Mouse (Mus musculus) neural tube, embryonic 15.5 days (tissue): ENCODE measurements around the gene Sgcb. TPM values are rescaled to one million over a fixed set of nuclear protein-coding genes. Genes with fewer than 3 reads are reported as not detected.

ENCODE experiments used
- ATAC-seq: fragments of 200-750 bp; cut with Nextera tagmentation; 2 replicates; pipeline ENCODE4 v1.8.0; 2017; ENCODE audit warnings: mild to moderate bottlenecking, moderate TSS enrichment, moderate library complexity; ENCODE audit not compliant: low FRiP score
- H3K27ac ChIP-seq: fragments of 300-500 bp; sonication (generic); replicated peaks from 2 replicates; pipeline ENCODE4 v1.5.1; 2015; ENCODE audit warnings: mild to moderate bottlenecking, inconsistent platforms
- H3K27me3 ChIP-seq: fragments of 300-500 bp; sonication (generic); replicated peaks from 2 replicates; pipeline ENCODE4 v1.6.1; 2015; ENCODE audit warnings: inconsistent platforms
- H3K36me3 ChIP-seq: fragments of 300-500 bp; sonication (generic); 2 replicates; pipeline ENCODE4 v1.6.1; 2015; ENCODE audit warnings: inconsistent platforms
- H3K4me1 ChIP-seq: fragments of 300-500 bp; sonication (generic); 2 replicates; pipeline ENCODE4 v1.6.1; 2015; ENCODE audit warnings: inconsistent platforms
- H3K4me2 ChIP-seq: fragments of 300-500 bp; sonication (generic); 2 replicates; pipeline ENCODE4 v1.6.1; 2015; ENCODE audit warnings: inconsistent platforms, mild to moderate bottlenecking, moderate library complexity
- H3K4me3 ChIP-seq: fragments of 300-500 bp; sonication (generic); replicated peaks from 2 replicates; pipeline ENCODE4 v1.5.1; 2015; ENCODE audit warnings: mild to moderate bottlenecking, inconsistent platforms
- H3K9ac ChIP-seq: fragments of 300-500 bp; sonication (generic); replicated peaks from 2 replicates; pipeline ENCODE4 v1.6.1; 2015; ENCODE audit warnings: mild to moderate bottlenecking, inconsistent platforms
- H3K9me3 ChIP-seq: fragments of 300-500 bp; sonication (generic); replicated peaks from 2 replicates; pipeline ENCODE4 v1.6.1; 2016; ENCODE audit warnings: inconsistent platforms
- WGBS: fragments of 180-500 bp; shearing (Covaris S2); methylation state at CpG from one replicate; pipeline ENCODE4 v1.1.7; 2015; ENCODE audit warnings: mixed read lengths; 5-methylcytosine and 5-hydroxymethylcytosine counted together
- polyA plus RNA-seq: library from polyadenylated mRNA; unstranded; fragments of >200 nt; fragmentation: Nextera tagmentation; extraction: Ambion mirVana; gene quantifications from 2 replicates; pipeline ENCODE4 v1.2.1, GENCODE M21; 2015

Sgcb gene
- polyA plus RNA-seq, 1 experiment from 2014 or later, result 55.5 TPM

DNA sequence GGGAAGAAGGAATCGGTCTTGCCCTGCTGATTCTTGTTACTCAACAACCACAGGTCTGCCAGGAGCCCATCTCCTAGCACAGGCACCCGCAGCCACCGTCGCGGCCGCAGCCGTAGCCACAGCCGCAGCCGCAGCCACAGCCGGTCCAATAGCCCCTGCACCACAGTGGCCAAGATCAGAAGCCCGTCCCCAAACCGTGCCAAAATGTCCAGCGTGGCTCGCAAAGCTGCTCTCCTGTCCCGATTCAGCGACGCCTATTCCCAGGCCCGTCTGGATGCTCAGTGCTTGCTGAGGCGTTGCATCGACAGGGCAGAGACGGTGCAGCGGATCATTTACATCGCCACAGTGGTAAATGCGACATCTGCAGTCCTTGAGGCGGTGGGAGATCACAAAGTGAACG is 21.8 kb upstream of the Sgcb start:
- no peaks in the 10 kb centered on the region for H3K27me3 ChIP-seq
- 43% methylated on average over 26 of the region's 26 CpGs for WGBS
- peaks cover 4% of the 10 kb centered on the region; the same call in 1 of the 2 replicates for H3K4me1 ChIP-seq
- no peak for ATAC-seq
- H3K27ac ChIP-seq, result no peak overlapping the region
- no peak overlapping the region for H3K9ac ChIP-seq
- no peaks in the 10 kb centered on the region for H3K36me3 ChIP-seq
- H3K4me3 ChIP-seq, result 0 out of 2 replicates have a peak overlapping the region, but pooled peaks have one; percentile 13
- no peaks in the 10 kb centered on the region for H3K9me3 ChIP-seq
- peak overlapping the region; percentile 38 for H3K4me2 ChIP-seq

DNA sequence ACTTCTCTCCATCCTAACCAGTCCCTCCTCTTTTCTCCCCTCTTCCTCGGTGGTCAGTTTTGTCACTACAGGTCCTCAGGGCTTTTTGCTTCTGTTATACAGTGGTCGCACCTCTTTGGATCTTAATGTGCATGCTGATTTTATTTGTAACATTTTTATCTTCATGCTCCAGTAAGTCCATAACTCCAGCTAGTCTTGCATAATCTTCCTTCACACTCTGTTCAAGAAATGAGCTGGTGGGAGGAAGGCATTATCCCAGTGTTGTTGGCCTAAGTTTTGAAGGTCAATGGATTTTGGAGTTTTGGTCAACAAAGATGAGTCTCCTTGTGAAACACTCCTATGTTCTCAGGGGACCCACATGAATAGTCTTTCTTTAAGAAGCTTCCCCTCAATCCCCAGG is 20.3 kb upstream of the Sgcb start:
- Histone ChIP-seq H3K4me2 (no peak overlapping the region), H3K9me3 (no peaks in the 10 kb centered on the region), H3K27me3 (no peaks in the 10 kb centered on the region), H3K4me3 (no peak overlapping the region), H3K36me3 (no peaks in the 10 kb centered on the region), H3K4me1 (peaks cover 4% of the 10 kb centered on the region; the same call in 1 of the 2 replicates), H3K9ac (no peak overlapping the region), H3K27ac (no peak overlapping the region)
- no peak for ATAC-seq
- WGBS, result 86% methylated on average over 2 of the region's 2 CpGs

DNA sequence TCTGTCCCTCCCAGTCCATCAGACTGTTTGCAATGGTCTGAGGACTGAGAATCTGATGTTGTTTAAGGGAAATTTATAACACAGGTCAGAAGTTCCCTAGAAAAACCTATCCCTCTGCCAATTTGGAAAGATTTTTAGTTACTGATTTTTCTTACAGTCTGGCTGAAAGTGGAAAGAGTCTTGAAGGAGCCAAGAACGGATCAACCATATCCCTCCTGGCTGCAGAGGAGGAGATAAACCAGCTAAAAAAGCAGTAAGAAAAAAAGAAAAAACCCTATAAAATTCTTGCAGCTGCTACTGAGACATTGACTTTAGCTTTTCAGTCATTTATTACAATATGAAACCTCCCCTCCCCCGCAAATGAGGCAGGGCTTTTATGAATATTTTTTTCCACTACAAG is 19.1 kb upstream of the Sgcb start:
- H3K36me3 ChIP-seq, result no peaks in the 10 kb centered on the region
- H3K27ac ChIP-seq, result no peak overlapping the region
- H3K27me3 ChIP-seq, result no peaks in the 10 kb centered on the region
- peaks cover 4% of the 10 kb centered on the region; the same call in 1 of the 2 replicates for H3K4me1 ChIP-seq
- no peak overlapping the region for H3K9ac ChIP-seq
- no peaks in the 10 kb centered on the region for H3K9me3 ChIP-seq
- 97% methylated on average over 2 of the region's 2 CpGs for WGBS
- H3K4me3 ChIP-seq, result no peak overlapping the region
- H3K4me2 ChIP-seq, result no peak overlapping the region
- no peak for ATAC-seq

DNA sequence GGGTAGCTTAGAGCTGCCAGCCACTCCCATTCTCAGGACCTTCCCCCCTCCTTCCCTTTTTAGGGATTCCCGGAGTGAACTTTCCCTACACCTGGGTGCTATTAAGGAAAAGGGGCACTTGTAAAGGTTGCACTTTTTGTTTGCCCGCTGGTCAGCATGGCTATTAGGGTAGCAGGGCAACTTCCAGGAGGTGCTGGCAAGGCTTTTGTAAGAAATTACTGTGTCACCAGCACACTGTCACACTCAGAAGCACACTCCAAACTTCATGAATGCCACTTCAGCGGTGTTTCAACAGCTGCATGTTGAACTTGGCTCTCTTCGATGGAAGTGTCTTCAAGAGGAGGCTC is 4.2 kb upstream of the Sgcb start:
- Histone ChIP-seq H3K4me3 (peak overlapping the region; percentile 37), H3K36me3 (no peaks in the 10 kb centered on the region), H3K4me1 (peaks cover 24% of the 10 kb centered on the region), H3K27ac (no peak overlapping the region), H3K9ac (no peak overlapping the region), H3K9me3 (no peaks in the 10 kb centered on the region), H3K27me3 (peaks cover 51% of the 10 kb centered on the region), H3K4me2 (peak overlapping the region; percentile 88)
- ATAC-seq, result no peak
- 4% methylated on average over 4 of the region's 4 CpGs for WGBS

DNA sequence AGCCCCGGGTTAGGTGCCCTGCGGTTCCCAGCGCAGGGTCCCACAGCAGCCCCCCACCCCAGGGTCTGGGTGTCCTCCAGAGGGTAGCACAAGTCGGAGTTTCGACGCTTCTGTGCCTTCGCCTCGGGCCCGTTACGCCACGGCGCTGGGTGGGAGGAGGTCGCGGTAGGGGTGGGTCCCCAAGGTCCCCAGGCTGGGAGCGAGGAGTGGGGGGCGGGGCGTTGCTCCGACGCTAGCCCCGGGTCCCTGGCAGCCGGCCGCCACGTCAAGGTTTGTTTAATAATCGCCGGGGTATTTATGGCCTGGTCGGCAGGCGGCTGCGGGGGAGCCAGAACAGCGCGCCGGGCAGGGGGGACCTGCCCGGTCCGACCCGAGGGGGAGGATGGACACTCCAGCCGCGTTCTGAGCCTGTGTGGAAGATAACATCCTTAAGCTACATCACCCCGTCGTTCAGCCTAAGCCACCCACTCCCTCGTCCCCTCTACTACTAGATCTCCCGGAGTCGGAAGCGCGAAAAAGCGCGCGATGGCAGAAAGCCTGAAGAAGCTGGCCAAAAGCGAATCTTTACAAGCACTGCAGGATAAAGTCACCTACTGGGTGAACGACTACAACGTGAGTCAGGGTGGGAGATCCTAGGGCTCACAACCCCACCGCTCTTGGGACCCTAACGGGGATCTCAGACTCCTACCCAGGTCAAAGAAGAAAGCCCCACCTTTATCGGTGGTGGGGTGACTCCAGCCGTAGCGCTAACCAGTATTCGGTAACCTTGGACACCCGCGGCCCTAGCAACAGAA is 3.7 kb upstream of the Sgcb start, which contains the start of gene Spata18:
Gene Spata18 (plus strand): TSS at position 319 of the 794 bp plus-strand sequence.
- H3K9ac ChIP-seq, result peak within 1 kb of the TSS; percentile 41; the same call in 1 of the 2 replicates
- H3K27ac ChIP-seq, result no peak within 1 kb of the TSS
- peaks cover 51% of the 10 kb centered on the region for H3K27me3 ChIP-seq
- peak within 1 kb of the TSS; percentile 88 for H3K4me2 ChIP-seq
- peaks cover 30% of the 10 kb centered on the region for H3K4me1 ChIP-seq
- H3K9me3 ChIP-seq, result no peaks in the 10 kb centered on the region
- peak within 1 kb of the TSS; percentile 37 for H3K4me3 ChIP-seq
- no peaks in the 10 kb centered on the region for H3K36me3 ChIP-seq
- WGBS, result under 1% methylated on average over 57 of the region's 57 CpGs
- no peak for ATAC-seq

DNA sequence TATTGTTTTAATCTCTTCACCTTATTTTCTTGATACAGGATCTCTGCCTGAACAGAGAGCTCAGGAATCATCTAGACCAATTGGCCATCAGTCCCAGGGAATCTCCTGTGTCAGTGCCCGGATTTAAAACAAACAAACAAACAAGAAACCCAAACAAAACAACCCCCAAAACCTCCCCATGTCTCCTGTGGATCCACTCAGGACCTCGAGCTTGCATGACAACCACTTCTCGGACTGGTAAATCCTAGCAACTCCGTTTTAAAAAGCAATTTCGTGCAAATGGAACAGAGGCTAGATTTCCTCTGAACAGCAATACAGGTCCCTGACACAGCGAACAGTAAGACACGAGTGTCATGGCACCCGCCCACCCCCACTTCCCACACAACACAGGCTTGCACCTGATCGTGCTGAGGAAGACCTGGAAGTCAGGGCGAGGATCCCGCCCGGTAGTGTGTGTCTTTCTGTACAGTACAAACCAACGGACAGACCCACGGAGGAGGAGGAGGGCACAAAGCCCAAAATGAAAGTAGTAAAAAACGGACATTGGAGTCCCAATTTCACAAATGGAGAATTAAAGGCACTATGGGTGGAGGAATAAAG is 2.9 kb upstream of the Sgcb start:
- Histone ChIP-seq H3K9me3 (no peaks in the 10 kb centered on the region), H3K36me3 (no peaks in the 10 kb centered on the region), H3K27me3 (peaks cover 51% of the 10 kb centered on the region), H3K4me2 (peak overlapping the region; percentile 88), H3K4me1 (peaks cover 35% of the 10 kb centered on the region), H3K4me3 (peak overlapping the region; percentile 37), H3K27ac (no peak overlapping the region), H3K9ac (peak overlapping the region; percentile 41; the same call in 1 of the 2 replicates)
- WGBS, result 3% methylated on average over 15 of the region's 15 CpGs
- no peak for ATAC-seq

DNA sequence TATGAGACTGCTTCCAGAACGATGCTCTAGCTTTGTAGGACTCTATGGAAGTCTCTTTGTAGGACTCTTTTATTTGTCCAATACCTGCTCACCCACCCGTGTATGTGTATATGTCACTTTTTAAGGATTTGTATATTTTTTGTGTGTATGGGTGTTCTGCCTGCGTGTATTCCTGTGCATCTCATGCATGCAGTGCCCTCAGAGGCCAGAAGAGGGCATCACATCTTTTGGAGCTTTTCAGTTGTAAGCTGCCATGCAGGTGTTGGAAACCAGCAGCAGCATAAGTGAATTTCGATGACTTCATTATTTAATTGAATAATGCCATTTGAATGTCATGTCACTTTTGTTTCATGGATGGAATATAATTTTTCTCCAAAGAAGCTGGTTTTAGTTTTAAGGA is 5.5 kb downstream of the Sgcb start:
- H3K4me2 ChIP-seq, result no peak overlapping the region
- H3K36me3 ChIP-seq, result peaks cover 32% of the 10 kb centered on the region
- no peaks in the 10 kb centered on the region for H3K27me3 ChIP-seq
- no peaks in the 10 kb centered on the region for H3K9me3 ChIP-seq
- peaks cover 17% of the 10 kb centered on the region for H3K4me1 ChIP-seq
- no peak overlapping the region for H3K27ac ChIP-seq
- H3K9ac ChIP-seq, result no peak overlapping the region
- no peak overlapping the region for H3K4me3 ChIP-seq
- WGBS, result 82% methylated on average over 4 of the region's 4 CpGs
- no peak for ATAC-seq

DNA sequence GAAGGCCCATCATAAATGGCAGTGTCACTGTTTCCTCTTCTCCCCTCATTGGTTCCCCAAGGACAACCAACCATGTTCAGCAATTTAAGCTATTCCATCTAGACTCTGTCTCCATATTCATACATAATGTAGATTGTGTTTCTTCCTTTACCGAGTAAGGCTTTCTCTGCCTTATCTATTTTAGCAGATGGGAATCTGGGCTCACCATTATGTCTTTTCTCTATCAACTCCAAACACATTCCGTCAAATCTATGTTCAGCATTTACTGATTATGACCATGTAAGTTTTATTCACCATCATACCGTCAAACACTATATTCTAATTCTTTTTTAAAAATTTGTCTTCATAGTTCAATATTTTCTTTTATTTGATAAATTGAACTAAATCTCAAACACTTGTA is 6.5 kb downstream of the Sgcb start:
- no peak overlapping the region for H3K27ac ChIP-seq
- H3K4me1 ChIP-seq, result peaks cover 8% of the 10 kb centered on the region
- H3K4me3 ChIP-seq, result no peak overlapping the region
- no peak for ATAC-seq
- no peaks in the 10 kb centered on the region for H3K9me3 ChIP-seq
- no peak overlapping the region for H3K4me2 ChIP-seq
- H3K36me3 ChIP-seq, result peaks cover 39% of the 10 kb centered on the region
- WGBS, result 90% methylated on average over 3 of the region's 3 CpGs
- H3K27me3 ChIP-seq, result no peaks in the 10 kb centered on the region
- H3K9ac ChIP-seq, result no peak overlapping the region

DNA sequence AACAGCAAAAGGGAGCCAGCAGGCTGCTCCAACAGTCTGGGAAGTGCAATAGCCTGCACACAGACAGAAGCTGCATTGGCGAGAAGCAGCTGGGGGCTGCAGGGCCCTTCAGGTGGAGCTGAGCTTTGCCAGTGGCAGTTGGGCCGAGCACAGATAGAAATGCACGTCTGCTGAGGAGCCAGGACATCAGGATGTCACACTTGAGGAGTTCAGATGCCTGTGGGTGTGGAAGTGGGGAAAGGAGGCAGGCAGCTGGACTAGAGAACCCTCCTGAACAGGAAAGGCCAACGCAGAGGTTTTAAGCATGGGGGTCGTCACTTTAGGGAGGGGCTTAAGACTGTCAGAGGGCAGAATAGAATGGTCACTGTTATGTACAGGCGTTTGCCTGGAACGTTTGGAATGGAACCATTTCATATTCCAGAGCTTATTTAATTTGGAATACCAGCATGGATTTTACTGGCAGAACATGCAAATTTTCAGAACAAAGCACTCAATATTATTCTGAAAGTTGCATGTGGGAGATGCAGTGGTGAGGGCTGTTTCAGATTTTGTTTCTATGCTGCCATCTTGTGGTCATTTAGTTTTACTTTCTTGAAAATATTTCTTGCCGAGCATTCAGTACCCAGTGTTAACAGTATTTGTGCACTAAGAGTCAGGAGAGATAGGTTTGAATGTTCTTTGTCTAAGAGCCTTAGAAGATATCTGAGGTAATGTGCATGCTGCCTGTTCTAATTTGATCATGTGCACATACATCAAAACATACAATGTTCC is 10.1 kb downstream of the Sgcb start:
- Histone ChIP-seq H3K9me3 (no peaks in the 10 kb centered on the region), H3K27ac (peak overlapping the region; percentile 2), H3K4me2 (no peak overlapping the region), H3K9ac (no peak overlapping the region), H3K4me1 (peaks cover 5% of the 10 kb centered on the region), H3K27me3 (no peaks in the 10 kb centered on the region), H3K4me3 (no peak overlapping the region), H3K36me3 (peaks cover 57% of the 10 kb centered on the region)
- peak; percentile 81 for ATAC-seq
- WGBS, result 42% methylated on average over 8 of the region's 8 CpGs

DNA sequence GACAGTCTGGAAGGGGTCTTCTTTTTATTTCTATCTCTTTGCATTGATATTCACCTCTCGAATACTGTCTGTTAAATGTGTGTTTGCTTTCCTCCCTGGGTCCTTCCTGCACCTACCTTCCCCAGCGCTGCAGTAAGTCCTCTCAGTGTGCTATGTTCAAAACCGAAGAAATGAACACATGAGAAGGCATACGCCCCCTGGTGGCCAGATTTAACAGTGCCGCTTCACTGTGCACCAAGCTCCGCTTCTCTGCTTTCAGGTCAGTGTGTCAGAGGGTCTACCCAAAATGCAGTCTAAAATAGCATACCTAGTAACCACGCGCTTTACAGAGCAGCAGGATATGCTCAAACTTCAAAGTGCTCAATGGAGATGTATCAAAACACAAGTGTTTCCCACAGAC is 14.4 kb downstream of the Sgcb start:
- Histone ChIP-seq H3K27ac (no peak overlapping the region), H3K27me3 (no peaks in the 10 kb centered on the region), H3K9ac (no peak overlapping the region), H3K4me3 (no peak overlapping the region), H3K4me1 (peaks cover 9% of the 10 kb centered on the region), H3K36me3 (peaks cover 26% of the 10 kb centered on the region), H3K9me3 (no peaks in the 10 kb centered on the region), H3K4me2 (no peak overlapping the region)
- ATAC-seq, result no peak
- 61% methylated on average over 8 of the region's 8 CpGs for whole genome bisulfite sequencing

DNA sequence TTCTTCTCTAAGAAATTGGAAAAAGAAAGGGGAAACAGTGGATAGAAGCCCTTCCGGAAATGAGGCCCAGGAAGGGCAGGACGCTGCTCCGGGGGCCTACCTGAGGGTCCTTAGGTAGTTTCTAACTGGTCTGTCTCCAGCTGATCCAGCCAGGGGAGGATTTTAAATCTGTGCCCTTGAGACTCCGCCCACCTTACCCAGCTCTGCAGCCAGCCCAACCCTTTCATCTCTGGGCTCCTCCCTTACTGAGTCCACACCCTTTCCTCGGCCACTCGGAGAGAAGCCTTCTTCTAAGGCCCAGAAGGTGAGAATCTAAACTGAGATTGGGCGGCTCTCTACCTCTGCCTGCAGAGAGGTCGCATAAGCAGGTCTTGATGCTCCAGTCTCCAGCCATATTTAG is 15.3 kb downstream of the Sgcb start, which contains the start of gene Lrrc66:
Gene Lrrc66 (minus strand): TSS at position 236 of the 400 bp plus-strand sequence.
- H3K27me3 ChIP-seq, result no peaks in the 10 kb centered on the region
- WGBS, result 81% methylated on average over 8 of the region's 8 CpGs

More for the DNA sequence above, 15.3 kb downstream of the Sgcb start, which contains the start of gene Lrrc66:
- Histone ChIP-seq H3K4me2 (no peak within 1 kb of the TSS), H3K27ac (no peak within 1 kb of the TSS), H3K36me3 (peaks cover 26% of the 10 kb centered on the region), H3K9me3 (no peaks in the 10 kb centered on the region), H3K4me1 (peaks cover 6% of the 10 kb centered on the region), H3K4me3 (no peak within 1 kb of the TSS), H3K9ac (no peak within 1 kb of the TSS)
- no peak for ATAC-seq
